Mouse (Mus musculus) left cerebral cortex, adult 2 months (tissue): ENCODE measurements at regions not wholly inside any gene's neighbourhood (a gene's known extent, or its start where the extent isn't known, plus 50 kb on each side); places are given as distances from the start of the nearest gene placed in this dataset.

ENCODE experiments used
- DNase-seq, 2 experiments: peaks; one replicate each; pipeline ENCODE4 v3.0.0; 2021 to 2022; ENCODE audit warnings: low spot score in 2 of 2, mixed read lengths in 1 of 2; ENCODE audit errors: extremely low spot score in 1 of 2
- H3K27ac ChIP-seq: fragments of 200-600 bp; 2 replicates; pipeline ENCODE4 v1.8.1; 2022
- H3K4me3 ChIP-seq: fragments of 200-600 bp; 2 replicates; pipeline ENCODE4 v1.8.1; 2022
- CTCF ChIP-seq: fragments of 200-600 bp; IDR thresholded peaks from 2 replicates; pipeline ENCODE4 v1.8.1; 2022; ENCODE audit warnings: antibody characterized with exemption, mild to moderate bottlenecking, moderate library complexity
- intact Hi-C: fragments of 180-260 bp; cut with DNase I; formaldehyde crosslinking; loops from one replicate; pipeline ENCODE4 v1.15.1; 2025

- DNase-seq: peak; percentile 10 to 22
- H3K4me3 ChIP-seq: no peak overlapping the region
- intact Hi-C loops: loop anchor here (2.0 kb wide), 2 partner anchors 718 to 936 kb away; no protein-coding TSS in a partner anchor
- no peak overlapping the region for H3K27ac ChIP-seq
- peak; percentile 55 for TF ChIP-seq CTCF
These were observed 589.3 kb downstream of the Kcnj3 start for GRCm38 (mm10) chr2:56025059-56025458.

GRCm38 (mm10) chr2:56028958-56029357, 593.2 kb downstream of the Kcnj3 start:
- intact Hi-C loops: no loop called here
- H3K27ac ChIP-seq: no peak overlapping the region
- H3K4me3 ChIP-seq: no peak overlapping the region
- no peak for TF ChIP-seq CTCF
- no peak for DNase-seq
